Mouse (Mus musculus) myocyte (in vitro differentiated cells): ENCODE measurements around the gene Sowaha.

Experiments
- CEBPB ChIP-seq: IDR thresholded peaks from 2 replicates; pipeline ENCODE4 v1.6.1; 2011; ENCODE audit warnings: mild to moderate bottlenecking, moderate library complexity; ENCODE audit not compliant: poor library complexity, insufficient read depth, severe bottlenecking
- E2F4 ChIP-seq: IDR thresholded peaks from one replicate; pipeline ENCODE4 v1.6.1; 2011; ENCODE audit warnings: mild to moderate bottlenecking, control low read depth, moderate library complexity; ENCODE audit not compliant: insufficient read depth
- MAX ChIP-seq: IDR thresholded peaks from one replicate; pipeline ENCODE4 v1.6.1; 2011; ENCODE audit warnings: low read depth, mild to moderate bottlenecking, control low read depth
- MYOD1 ChIP-seq, 3 experiments: IDR thresholded peaks; one replicate each; pipeline ENCODE4 v1.6.1; 2011; ENCODE audit warnings: control low read depth in 2 of 3, low read depth in 2 of 3, mild to moderate bottlenecking in 2 of 3, moderate library complexity in 1 of 3; ENCODE audit not compliant: insufficient read length in 2 of 3, control insufficient read depth in 1 of 3
- POLR2A ChIP-seq: IDR thresholded peaks from one replicate; pipeline ENCODE4 v1.6.1; 2011; ENCODE audit warnings: low read depth, mild to moderate bottlenecking, control low read depth, moderate library complexity; ENCODE audit not compliant: insufficient read length
- SRF ChIP-seq: IDR thresholded peaks from one replicate; pipeline ENCODE4 v1.6.1; 2011; ENCODE audit warnings: low read depth; ENCODE audit not compliant: control insufficient read depth, insufficient read length
- TCF3 ChIP-seq: IDR thresholded peaks from one replicate; pipeline ENCODE4 v1.6.1; 2011; ENCODE audit warnings: low read depth, control low read depth; ENCODE audit not compliant: insufficient read length
- USF1 ChIP-seq: IDR thresholded peaks from one replicate; pipeline ENCODE4 v1.6.1; 2011; ENCODE audit warnings: low read depth, mild to moderate bottlenecking, control low read depth, moderate library complexity

GRCm38 (mm10) chr11:53504376-53504775, 24.3 kb upstream of the Sowaha start:
- no peak for TF ChIP-seq MAX
- TF ChIP-seq CEBPB, result no peak
- TF ChIP-seq MYOD1 (IDR thresholded peaks at IDR 0.05; ENCODE audit: control insufficient read depth in 1 of 3, insufficient read length in 2 of 3, low read depth in 2 of 3), result no peak
- no peak for TF ChIP-seq POLR2A
- no peak for TF ChIP-seq SRF
- no peak for TF ChIP-seq TCF3
- TF ChIP-seq E2F4, result no peak
- TF ChIP-seq USF1, result no peak
